In genomic region chr9:105907411-105907810, GRCm38 (mm10) we compare ENCODE assay signal across 31 mouse cellular contexts. TPM values are rescaled to one million over a fixed set of nuclear protein-coding genes. Genes with fewer than 3 reads are reported as not detected.
"Had no signal": no experiment of that assay in that cellular context is flagged by ENCODE, and none has a peak within 500 bp of the region (broad histone marks: within the 10 kb centered on the region; RNA-seq: fewer than 3 reads in every experiment).

No protein-coding gene starts in this region.

- H3K27ac ChIP-seq: limb, embryonic 10.5 days; limb, embryonic 12.5 days; limb, embryonic 13.5 days; limb, embryonic 15.5 days; liver, embryonic 12.5 days; liver, embryonic 13.5 days; liver, embryonic 14.5 days; liver, embryonic 15.5 days; lung, embryonic 15.5 days; macrophage; midbrain, embryonic 10.5 days; midbrain, embryonic 12.5 days; midbrain, embryonic 13.5 days; midbrain, embryonic 15.5 days; neural tube, embryonic 12.5 days had no signal

- ATAC-seq: liver, embryonic 12.5 days; liver, postnatal 0 days; lung, postnatal 0 days; midbrain, embryonic 13.5 days; midbrain, embryonic 15.5 days; midbrain, embryonic 16.5 days had no signal

- H3K9me3 ChIP-seq: limb, embryonic 10.5 days; limb, embryonic 13.5 days; limb, embryonic 15.5 days; liver, embryonic 13.5 days; liver, embryonic 15.5 days; lung, embryonic 15.5 days; midbrain, embryonic 12.5 days; midbrain, embryonic 13.5 days; midbrain, embryonic 15.5 days; neural tube, embryonic 12.5 days had no signal

- DNase-seq: left cerebral cortex, postnatal 4 days; liver; liver, embryonic 13.5 days; liver, postnatal 0 days; lung, adult 18-20 months; lung, adult 2 months; lung, embryonic 14.5 days; lung, postnatal 10 days; lung, postnatal 14 days; lung, postnatal 4 days; midbrain, embryonic 14.5 days had no signal

- H3K27me3 ChIP-seq: limb, embryonic 12.5 days; limb, embryonic 13.5 days; limb, embryonic 15.5 days; liver, embryonic 12.5 days; liver, embryonic 13.5 days; liver, embryonic 15.5 days; lung, embryonic 15.5 days; megakaryocyte, embryonic 14.5 days; midbrain, embryonic 12.5 days; midbrain, embryonic 13.5 days; midbrain, embryonic 15.5 days; neural tube, embryonic 12.5 days had no signal

- H3K9ac ChIP-seq: limb, embryonic 12.5 days; limb, embryonic 13.5 days; limb, embryonic 15.5 days; liver, embryonic 12.5 days; liver, embryonic 13.5 days; liver, embryonic 14.5 days; liver, embryonic 15.5 days; liver, postnatal 0 days; lung, embryonic 14.5 days; lung, embryonic 15.5 days; midbrain, embryonic 12.5 days; midbrain, embryonic 13.5 days; midbrain, embryonic 15.5 days; neural tube, embryonic 12.5 days had no signal

- H3K36me3 ChIP-seq: limb, embryonic 10.5 days; limb, embryonic 12.5 days; limb, embryonic 13.5 days; limb, embryonic 15.5 days; liver, embryonic 12.5 days; liver, embryonic 13.5 days; liver, embryonic 15.5 days; lung, embryonic 15.5 days; midbrain, embryonic 10.5 days; midbrain, embryonic 12.5 days; midbrain, embryonic 13.5 days; midbrain, embryonic 15.5 days; neural tube, embryonic 12.5 days had no signal

- H3K4me3 ChIP-seq: limb, embryonic 10.5 days; limb, embryonic 12.5 days; limb, embryonic 13.5 days; limb, embryonic 15.5 days; liver, embryonic 12.5 days; liver, embryonic 13.5 days; liver, embryonic 15.5 days; lung, embryonic 15.5 days; megakaryocyte, embryonic 14.5 days; midbrain, embryonic 10.5 days; midbrain, embryonic 12.5 days; midbrain, embryonic 13.5 days; midbrain, embryonic 15.5 days; myocyte; neural tube, embryonic 12.5 days had no signal

- H3K4me1 ChIP-seq: limb, embryonic 10.5 days; limb, embryonic 12.5 days; limb, embryonic 13.5 days; limb, embryonic 15.5 days; liver, embryonic 12.5 days; liver, embryonic 13.5 days; liver, embryonic 15.5 days; lung, embryonic 15.5 days; megakaryocyte, embryonic 14.5 days; midbrain, embryonic 10.5 days; midbrain, embryonic 12.5 days; midbrain, embryonic 13.5 days; midbrain, embryonic 15.5 days; neural tube, embryonic 12.5 days had no signal

- H3K4me2 ChIP-seq: limb, embryonic 12.5 days; limb, embryonic 13.5 days; limb, embryonic 15.5 days; liver, embryonic 11.5 days; liver, embryonic 12.5 days; liver, embryonic 13.5 days; liver, embryonic 15.5 days; lung, embryonic 14.5 days; lung, embryonic 15.5 days; midbrain, embryonic 11.5 days; midbrain, embryonic 12.5 days; midbrain, embryonic 13.5 days; midbrain, embryonic 15.5 days; neural tube, embryonic 12.5 days had no signal

RNA-seq across cellular contexts. Expression of gene Col6a5, which starts 53.0 kb away (rescaled TPM):
- polyA plus RNA-seq: liver, embryonic 11.5 days; liver, embryonic 12.5 days; liver, embryonic 15.5 days; liver, postnatal 0 days; macrophage; midbrain, embryonic 10.5 days; myocyte had no signal
